Comparison of ENCODE assay signal across 30 mouse cellular contexts in the genomic region with DNA sequence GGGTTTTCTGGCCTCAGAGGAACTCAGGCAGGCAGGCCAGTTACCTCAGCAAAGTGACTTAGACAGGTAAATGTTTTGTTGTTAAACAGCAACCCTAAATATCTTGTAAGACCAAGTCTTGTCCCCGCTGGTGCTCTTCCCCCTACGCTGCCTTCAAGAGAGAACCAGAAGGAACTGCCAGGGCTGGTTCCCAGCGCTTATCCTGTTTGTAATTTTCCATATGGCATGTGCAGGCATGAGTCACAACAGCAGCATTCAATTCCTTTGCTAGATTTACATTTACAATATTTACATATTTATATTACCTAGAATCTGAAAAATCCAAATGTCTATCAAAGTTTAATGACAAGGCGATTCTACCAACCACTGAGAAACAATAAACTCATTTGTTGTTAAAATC. TPM values are rescaled to one million over a fixed set of nuclear protein-coding genes. Genes with fewer than 3 reads are reported as not detected.
A peak's percentile ranks its signal among the peaks of the same experiment; 100 is the strongest.
DNase-seq lines count a peak whose midpoint lies in the region; TF ChIP-seq lines count a peak whose summit lies in the region.
"Had no signal": no experiment of that assay in that cellular context is flagged by ENCODE, and none has a peak within 500 bp of the region (broad histone marks: within the 10 kb centered on the region; RNA-seq: fewer than 3 reads in every experiment).

No protein-coding gene starts in this region.

- TF ChIP-seq CTCF in embryonic fibroblast, embryonic 13.5 days (IDR thresholded peaks at IDR 0.05; ENCODE audit: borderline replicate concordance, insufficient read depth, low read length): no peak

- no peak overlapping the region for H3K4me3 ChIP-seq in embryonic fibroblast, embryonic 13.5 days (ENCODE audit: insufficient read depth, low read length)
- H3K4me3 ChIP-seq: embryonic facial prominence, embryonic 10.5 days; embryonic facial prominence, embryonic 13.5 days; heart, adult 2 months; heart, embryonic 10.5 days; heart, embryonic 13.5 days; hindbrain, embryonic 12.5 days; hindbrain, embryonic 15.5 days had no signal

- H3K27ac ChIP-seq in embryonic fibroblast, embryonic 13.5 days (ENCODE audit: insufficient read depth, low read length): peak overlapping the region; percentile 67
- H3K27ac ChIP-seq: embryonic facial prominence, embryonic 10.5 days; embryonic facial prominence, embryonic 13.5 days; heart, adult 2 months; heart, embryonic 10.5 days; heart, embryonic 13.5 days; hindbrain, embryonic 12.5 days; hindbrain, embryonic 15.5 days had no signal

- TF ChIP-seq POLR2A in embryonic fibroblast, embryonic 13.5 days (IDR thresholded peaks at IDR 0.05; ENCODE audit: low read depth, low read length): no peak

- peak; percentile 5 to 18 for DNase-seq in frontal cortex, postnatal 36 days (ENCODE audit: low spot score in 2 of 2)
- DNase-seq in frontal cortex, postnatal 25 days (ENCODE audit: low spot score in 2 of 2): no peak
- DNase-seq in urinary bladder, postnatal 14 days (ENCODE audit: low spot score): peak; percentile 20
- no peak for DNase-seq in urinary bladder, postnatal 10 days (ENCODE audit: low spot score)
- no peak for DNase-seq in cerebellum, postnatal 10 days
- DNase-seq: adrenal gland, adult 8-10 months; adrenal gland, postnatal 25 days; cerebellum, adult 18-20 months; cerebellum, adult 9-10 months; cerebellum, postnatal 25 days; embryo, embryonic 11 days; gastrocnemius, postnatal 10 days; gastrocnemius, postnatal 36 days; heart, adult 2 months; heart, postnatal 14 days; heart, postnatal 4 days had no signal

- H3K4me1 ChIP-seq in embryonic fibroblast, embryonic 13.5 days (ENCODE audit: control insufficient read depth, insufficient read depth, low read length): peaks cover 4% of the 10 kb centered on the region
- H3K4me1 ChIP-seq: embryonic facial prominence, embryonic 10.5 days; embryonic facial prominence, embryonic 13.5 days; heart, embryonic 13.5 days; hindbrain, embryonic 12.5 days; hindbrain, embryonic 15.5 days had no signal

RNA-seq across cellular contexts. Expression of a gene that starts 3.7 kb away (rescaled TPM):
- not detected in 2 replicates for polyA plus RNA-seq in embryonic fibroblast, embryonic 13.5 days (2011; ENCODE audit: insufficient read length, low read depth, missing spikeins)
- polyA plus RNA-seq: cortical plate, adult 2 months; embryonic facial prominence, embryonic 10.5 days; embryonic facial prominence, embryonic 13.5 days; forebrain, embryonic 11.5 days; forebrain, embryonic 14.5 days; heart, embryonic 10.5 days; heart, embryonic 13.5 days; heart, embryonic 16.5 days; hindbrain, embryonic 12.5 days; hindbrain, embryonic 15.5 days; intestine, embryonic 14.5 days; intestine, postnatal 0 days had no signal

RNA-seq across cellular contexts. Expression of a gene that starts 12.1 kb away (rescaled TPM):
- not detected in 2 replicates for polyA plus RNA-seq in embryonic fibroblast, embryonic 13.5 days (2011; ENCODE audit: insufficient read length, low read depth, missing spikeins)
- polyA plus RNA-seq: activated CD4-positive, CD25-positive, alpha-beta regulatory T cell, adult 4 months; cortical plate, adult 2 months; embryonic facial prominence, embryonic 10.5 days; embryonic facial prominence, embryonic 13.5 days; forebrain, embryonic 11.5 days; forebrain, embryonic 14.5 days; heart, adult 2 months; heart, embryonic 10.5 days; heart, embryonic 13.5 days; heart, embryonic 16.5 days; hindbrain, embryonic 12.5 days; hindbrain, embryonic 15.5 days; intestine, embryonic 14.5 days; intestine, postnatal 0 days had no signal

RNA-seq across cellular contexts. Expression of a gene that starts 16.4 kb away (rescaled TPM):
- not detected in 2 replicates for polyA plus RNA-seq in embryonic fibroblast, embryonic 13.5 days (2011; ENCODE audit: insufficient read length, low read depth, missing spikeins)
- polyA plus RNA-seq: activated CD4-positive, CD25-positive, alpha-beta regulatory T cell, adult 4 months; embryonic facial prominence, embryonic 10.5 days; embryonic facial prominence, embryonic 13.5 days; forebrain, embryonic 11.5 days; forebrain, embryonic 14.5 days; heart, adult 2 months; heart, embryonic 10.5 days; heart, embryonic 13.5 days; heart, embryonic 16.5 days; hindbrain, embryonic 12.5 days; hindbrain, embryonic 15.5 days; intestine, embryonic 14.5 days; intestine, postnatal 0 days had no signal

RNA-seq across cellular contexts. Expression of a gene that starts 24.3 kb away (rescaled TPM):
- not detected in 2 replicates for polyA plus RNA-seq in embryonic fibroblast, embryonic 13.5 days (2011; ENCODE audit: insufficient read length, low read depth, missing spikeins)
- polyA plus RNA-seq: activated CD4-positive, CD25-positive, alpha-beta regulatory T cell, adult 4 months; embryonic facial prominence, embryonic 10.5 days; embryonic facial prominence, embryonic 13.5 days; forebrain, embryonic 11.5 days; heart, embryonic 13.5 days; hindbrain, embryonic 12.5 days; hindbrain, embryonic 15.5 days; intestine, embryonic 14.5 days; intestine, postnatal 0 days had no signal

RNA-seq across cellular contexts. Expression of a gene that starts 34.3 kb away (rescaled TPM):
- polyA plus RNA-seq in embryonic fibroblast, embryonic 13.5 days (2011; ENCODE audit: insufficient read length, low read depth, missing spikeins): 0.86 and 1.4 TPM in 2 replicates
- polyA plus RNA-seq: activated CD4-positive, CD25-positive, alpha-beta regulatory T cell, adult 4 months; cortical plate, adult 2 months; embryonic facial prominence, embryonic 10.5 days; embryonic facial prominence, embryonic 13.5 days; forebrain, embryonic 11.5 days; forebrain, embryonic 14.5 days; heart, adult 2 months; heart, embryonic 10.5 days; heart, embryonic 13.5 days; heart, embryonic 16.5 days; hindbrain, embryonic 12.5 days; hindbrain, embryonic 15.5 days; intestine, embryonic 14.5 days; intestine, postnatal 0 days had no signal

Comparison
In these comparisons a context has a peak if more than half of its experiments do, and no peak if none do; other contexts are left out.
1. DNase-seq: peak in frontal cortex, postnatal 36 days (2 of 2) and urinary bladder, postnatal 14 days (single experiment); none in frontal cortex, postnatal 25 days (0 of 2), urinary bladder, postnatal 10 days (single experiment) and cerebellum, postnatal 10 days (0 of 2).